Mouse (Mus musculus) kidney, embryonic 16.5 days (tissue): ENCODE results near the gene Ago3. TPM values are rescaled to one million over a fixed set of nuclear protein-coding genes. Genes with fewer than 3 reads are reported as not detected.

Experiments
- ATAC-seq: fragments of 200-750 bp; cut with Nextera tagmentation; 2 replicates; pipeline ENCODE4 v1.8.0; 2017; ENCODE audit warnings: moderate TSS enrichment; ENCODE audit not compliant: low FRiP score, low TSS enrichment
- H3K27ac ChIP-seq: fragments of 300-500 bp; sonication (generic); 2 replicates; pipeline ENCODE4 v1.5.1; 2014; ENCODE audit warnings: low read length
- H3K27me3 ChIP-seq: fragments of 300-500 bp; sonication (generic); 2 replicates; pipeline ENCODE4 v1.6.1; 2014; ENCODE audit warnings: low read length, control low read depth, mixed read lengths; ENCODE audit not compliant: insufficient read depth
- H3K36me3 ChIP-seq: fragments of 300-500 bp; sonication (generic); 2 replicates; pipeline ENCODE4 v1.6.1; 2014; ENCODE audit warnings: low read length, control low read depth, mixed read lengths; ENCODE audit not compliant: insufficient read depth
- H3K4me1 ChIP-seq: fragments of 300-500 bp; sonication (generic); 2 replicates; pipeline ENCODE4 v1.6.1; 2014; ENCODE audit warnings: low read length, control low read depth, mixed read lengths; ENCODE audit not compliant: insufficient read depth
- H3K4me2 ChIP-seq: fragments of 300-500 bp; sonication (generic); replicated peaks from 2 replicates; pipeline ENCODE4 v1.6.1; 2014; ENCODE audit warnings: low read depth, low read length
- H3K4me3 ChIP-seq: fragments of 300-500 bp; sonication (generic); 2 replicates; pipeline ENCODE4 v1.5.1; 2014; ENCODE audit warnings: mild to moderate bottlenecking, low read length
- H3K9ac ChIP-seq: fragments of 300-500 bp; sonication (generic); replicated peaks from 2 replicates; pipeline ENCODE4 v1.6.1; 2014; ENCODE audit warnings: low read length
- H3K9me3 ChIP-seq: fragments of 300-500 bp; sonication (generic); 2 replicates; pipeline ENCODE4 v1.6.1; 2016; ENCODE audit warnings: low read length, control low read depth
- WGBS: fragments of 180-500 bp; shearing (Covaris S2); extraction: QIAGEN DNeasy Blood & Tissue Kit; methylation state at CpG from one replicate; pipeline ENCODE4 v1.1.7; 2014; 5-methylcytosine and 5-hydroxymethylcytosine counted together
- polyA plus RNA-seq: library from polyadenylated mRNA; unstranded; fragments of >200 nt; fragmentation: Nextera tagmentation; extraction: Ambion mirVana; gene quantifications from 2 replicates; pipeline ENCODE4 v1.2.1, GENCODE M21; 2015

Ago3 gene
- polyA plus RNA-seq = 13.6 and 17.9 TPM in 2 replicates

- H3K9ac ChIP-seq = peak within 1 kb of the TSS; percentile 90
- H3K4me1 ChIP-seq = peaks cover 6% of the 10 kb centered on the region
- peak; percentile 97 for ATAC-seq
- WGBS = under 1% methylated on average over 64 of the region's 65 CpGs
- no peaks in the 10 kb centered on the region for H3K27me3 ChIP-seq
- H3K4me3 ChIP-seq = peak within 1 kb of the TSS; percentile 95
- peak within 1 kb of the TSS; percentile 91 for H3K4me2 ChIP-seq
- H3K27ac ChIP-seq = peak within 1 kb of the TSS; percentile 89
- no peaks in the 10 kb centered on the region for H3K36me3 ChIP-seq
- H3K9me3 ChIP-seq = no peaks in the 10 kb centered on the region
Observed at GRCm38 (mm10) chr4:126429347-126430079, at the start of gene Ago3. Gene Ago3 (minus strand): TSS chr4:126429556.

- H3K4me1 ChIP-seq = no peaks in the 10 kb centered on the region
- H3K9me3 ChIP-seq = no peaks in the 10 kb centered on the region
- H3K27me3 ChIP-seq = no peaks in the 10 kb centered on the region
- no peak overlapping the region for H3K4me2 ChIP-seq
- no peak for ATAC-seq
- no peak overlapping the region for H3K27ac ChIP-seq
- no peak overlapping the region for H3K9ac ChIP-seq
- H3K4me3 ChIP-seq = no peak overlapping the region
- 38% methylated on average over 5 of the region's 5 CpGs for WGBS
- no peaks in the 10 kb centered on the region for H3K36me3 ChIP-seq
Observed at GRCm38 (mm10) chr4:126473031-126473430, 43.7 kb upstream of the Ago3 start.

DNA sequence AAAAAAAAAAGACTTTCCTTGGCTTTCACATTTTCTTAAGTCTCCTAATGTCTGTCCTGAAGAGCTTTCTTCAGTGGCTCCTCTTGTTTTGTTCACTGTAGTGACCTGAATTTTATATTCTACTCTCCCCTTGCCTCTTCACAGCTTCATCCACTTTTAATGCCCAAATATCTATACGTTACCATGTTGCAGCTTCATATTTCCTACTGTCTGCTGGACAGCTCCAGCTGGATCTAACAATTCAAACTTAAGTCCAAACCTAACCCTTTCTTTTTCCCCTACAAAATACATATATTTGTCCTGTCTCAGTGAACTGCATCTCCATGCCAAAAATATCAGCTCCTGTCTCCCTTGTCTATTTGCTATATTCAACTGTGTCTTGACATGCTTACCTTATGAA lies 40.0 kb upstream of the Ago3 start:
- Histone ChIP-seq H3K9ac (no peak overlapping the region), H3K9me3 (no peaks in the 10 kb centered on the region), H3K4me3 (no peak overlapping the region), H3K4me2 (no peak overlapping the region), H3K27ac (no peak overlapping the region), H3K4me1 (peaks cover 32% of the 10 kb centered on the region), H3K27me3 (no peaks in the 10 kb centered on the region), H3K36me3 (no peaks in the 10 kb centered on the region)
- ATAC-seq = no peak
- 57% methylated on average over 1 of the region's 1 CpGs for WGBS

GRCm38 (mm10) chr4:126468925-126469324 lies 39.6 kb upstream of the Ago3 start:
- Histone ChIP-seq H3K9me3 (no peaks in the 10 kb centered on the region), H3K4me2 (peak overlapping the region; percentile 56), H3K4me1 (peaks cover 34% of the 10 kb centered on the region), H3K4me3 (peak overlapping the region; percentile 92), H3K27me3 (no peaks in the 10 kb centered on the region), H3K36me3 (no peaks in the 10 kb centered on the region), H3K27ac (no peak overlapping the region), H3K9ac (peak overlapping the region; percentile 9; the same call in 1 of the 2 replicates)
- no peak for ATAC-seq
- 5% methylated on average over 8 of the region's 8 CpGs for WGBS

DNA sequence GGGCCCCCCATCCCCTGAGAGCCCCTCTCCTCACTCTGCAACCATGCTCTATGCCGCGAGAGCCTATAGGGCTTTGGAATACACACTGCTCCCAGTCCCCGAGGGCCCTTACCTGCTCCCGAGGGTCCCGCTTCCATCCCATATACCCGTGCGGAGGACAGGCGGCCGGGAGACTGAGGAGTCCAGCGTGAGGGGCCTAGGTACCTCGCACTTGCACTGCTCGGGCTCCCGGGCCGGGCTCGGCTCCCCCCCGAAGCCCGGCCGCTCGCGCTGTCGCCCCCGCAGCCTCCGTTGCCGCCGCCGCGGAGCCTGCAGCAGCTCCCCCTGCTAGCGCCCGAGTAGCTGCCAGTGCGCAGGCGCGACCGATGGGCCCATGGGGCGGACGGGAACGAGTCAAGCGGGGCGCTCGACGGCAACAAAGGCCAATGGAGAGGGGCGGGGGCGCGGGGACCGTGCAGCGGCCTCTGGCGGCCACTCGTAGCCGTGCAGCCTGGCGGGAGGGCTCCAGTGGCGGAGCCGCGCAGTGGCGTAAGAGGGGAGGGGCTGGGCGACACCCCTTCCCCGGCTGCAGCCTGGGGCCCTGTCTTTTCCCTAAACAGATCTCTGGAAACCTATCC lies 39.0 kb upstream of the Ago3 start, which contains the start of gene Ago1:
Gene Ago1, minus strand, starts transcription at position 299 of the 617 bp plus-strand sequence.
- WGBS = under 1% methylated on average over 44 of the region's 55 CpGs
- peak; percentile 89 for ATAC-seq

DNA sequence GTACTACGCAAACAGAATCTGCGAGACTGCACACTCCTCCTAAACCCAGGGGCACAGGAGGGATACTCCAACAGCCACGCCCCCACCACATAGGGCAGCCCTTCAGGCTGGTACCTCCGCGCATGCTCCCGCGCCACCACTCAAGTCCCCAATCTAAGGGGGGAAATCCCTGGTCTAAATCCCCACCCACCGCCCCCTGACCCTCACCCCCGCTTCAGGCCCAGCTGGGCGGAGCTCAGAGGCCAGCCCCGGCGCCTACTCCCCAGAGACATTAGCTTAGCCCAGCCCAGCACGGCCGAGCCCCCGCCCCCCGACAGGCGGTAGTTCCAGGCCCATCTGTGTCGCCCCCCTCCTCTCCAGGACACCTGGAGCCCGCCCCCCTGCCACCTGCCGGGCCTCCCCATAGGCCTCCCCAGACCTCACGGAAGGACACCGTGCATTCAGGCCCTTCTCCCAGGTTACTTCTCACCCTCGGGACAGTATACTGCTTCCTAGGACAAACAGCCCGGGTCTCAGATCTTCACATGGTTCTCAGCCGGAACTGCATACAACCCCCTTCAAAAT lies 38.4 kb upstream of the Ago3 start:
- no peaks in the 10 kb centered on the region for H3K9me3 ChIP-seq
- H3K9ac ChIP-seq = peak overlapping the region; percentile 94
- peak overlapping the region; percentile 56 for H3K4me2 ChIP-seq
- H3K4me1 ChIP-seq = peaks cover 34% of the 10 kb centered on the region
- peak overlapping the region; percentile 92 for H3K4me3 ChIP-seq
- no peaks in the 10 kb centered on the region for H3K36me3 ChIP-seq
- H3K27me3 ChIP-seq = no peaks in the 10 kb centered on the region
- peak overlapping the region; percentile 92 for H3K27ac ChIP-seq
- ATAC-seq = peak; percentile 79
- WGBS = under 1% methylated on average over 25 of the region's 25 CpGs

More for the DNA sequence above, 39.0 kb upstream of the Ago3 start, which contains the start of gene Ago1:
- Histone ChIP-seq H3K4me2 (peak within 1 kb of the TSS; percentile 56), H3K9ac (peak within 1 kb of the TSS; percentile 94), H3K4me1 (peaks cover 34% of the 10 kb centered on the region), H3K36me3 (no peaks in the 10 kb centered on the region), H3K9me3 (no peaks in the 10 kb centered on the region), H3K27me3 (no peaks in the 10 kb centered on the region), H3K4me3 (peak within 1 kb of the TSS; percentile 92), H3K27ac (peak within 1 kb of the TSS; percentile 92)

GRCm38 (mm10) chr4:126466251-126466750 lies 36.9 kb upstream of the Ago3 start:
- Histone ChIP-seq H3K4me2 (peak overlapping the region; percentile 35), H3K27ac (peak overlapping the region; percentile 64), H3K4me1 (peaks cover 34% of the 10 kb centered on the region), H3K9me3 (no peaks in the 10 kb centered on the region), H3K27me3 (no peaks in the 10 kb centered on the region), H3K9ac (peak overlapping the region; percentile 31; the same call in 1 of the 2 replicates), H3K4me3 (peak overlapping the region; percentile 11; the same call in 1 of the 2 replicates), H3K36me3 (no peaks in the 10 kb centered on the region)
- no peak for ATAC-seq
- WGBS = 35% methylated on average over 8 of the region's 8 CpGs

DNA sequence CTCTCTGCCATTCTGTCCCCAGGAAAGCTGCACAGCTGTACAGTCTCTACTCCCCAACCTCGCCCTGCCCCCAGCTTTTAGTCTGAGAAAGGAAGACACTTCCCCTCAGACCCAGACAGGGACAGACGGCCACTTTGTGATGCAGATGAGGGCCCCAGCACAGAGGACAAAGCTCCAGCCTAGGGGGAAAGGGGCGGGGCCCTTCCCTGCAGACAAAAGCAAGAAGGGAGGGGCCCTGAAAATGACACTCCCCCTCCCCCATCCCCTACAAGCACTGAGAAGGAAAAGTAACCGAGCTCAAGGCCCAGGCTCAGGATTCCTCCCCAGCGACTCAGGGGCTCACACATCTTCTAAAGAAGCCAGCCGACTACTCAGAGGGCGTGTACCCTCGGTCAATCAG lies 36.5 kb upstream of the Ago3 start:
- H3K27ac ChIP-seq = peak overlapping the region; percentile 64
- H3K4me2 ChIP-seq = peak overlapping the region; percentile 35
- H3K9ac ChIP-seq = peak overlapping the region; percentile 31; the same call in 1 of the 2 replicates
- H3K4me1 ChIP-seq = peaks cover 34% of the 10 kb centered on the region
- H3K4me3 ChIP-seq = peak overlapping the region; percentile 11
- no peaks in the 10 kb centered on the region for H3K36me3 ChIP-seq
- 12% methylated on average over 8 of the region's 8 CpGs for WGBS
- ATAC-seq = peak; percentile 30
- no peaks in the 10 kb centered on the region for H3K9me3 ChIP-seq
- H3K27me3 ChIP-seq = no peaks in the 10 kb centered on the region

GRCm38 (mm10) chr4:126464892-126465235 lies 35.5 kb upstream of the Ago3 start:
- H3K4me1 ChIP-seq = peaks cover 34% of the 10 kb centered on the region
- no peak overlapping the region for H3K4me3 ChIP-seq
- WGBS = 16% methylated on average over 2 of the region's 2 CpGs
- peaks cover 9% of the 10 kb centered on the region; the same call in 1 of the 2 replicates for H3K36me3 ChIP-seq
- no peaks in the 10 kb centered on the region for H3K9me3 ChIP-seq
- no peak overlapping the region for H3K4me2 ChIP-seq
- no peak for ATAC-seq
- H3K27me3 ChIP-seq = no peaks in the 10 kb centered on the region
- H3K27ac ChIP-seq = no peak overlapping the region
- no peak overlapping the region for H3K9ac ChIP-seq
